Mouse (Mus musculus) liver, postnatal 0 days (tissue): ENCODE data around the gene Hoxd4. TPM values are rescaled to one million over a fixed set of nuclear protein-coding genes. Genes with fewer than 3 reads are reported as not detected.

Experiments
- ATAC-seq: fragments of 200-750 bp; cut with Nextera tagmentation; 2 replicates; pipeline ENCODE4 v1.8.0; 2017; ENCODE audit warnings: mild to moderate bottlenecking, moderate library complexity
- DNase-seq: peaks from one replicate; pipeline ENCODE4 v3.0.0-alpha.2; 2016
- H3K27ac ChIP-seq: fragments of 300-500 bp; sonication (generic); 2 replicates; pipeline ENCODE4 v1.5.1; 2014; ENCODE audit warnings: antibody characterized with exemption, moderate library complexity, mild to moderate bottlenecking, low read depth
- H3K27me3 ChIP-seq: fragments of 300-500 bp; sonication (generic); 2 replicates; pipeline ENCODE4 v1.6.1; 2014; ENCODE audit warnings: low read length, control low read depth, mixed read lengths; ENCODE audit not compliant: insufficient read depth
- H3K36me3 ChIP-seq: fragments of 300-500 bp; sonication (generic); replicated peaks from 2 replicates; pipeline ENCODE4 v1.6.1; 2014; ENCODE audit warnings: mild to moderate bottlenecking, control low read depth, low read length, moderate library complexity, mixed read lengths; ENCODE audit not compliant: insufficient read depth
- H3K4me1 ChIP-seq: fragments of 300-500 bp; sonication (generic); 2 replicates; pipeline ENCODE4 v1.6.1; 2014; ENCODE audit warnings: antibody characterized with exemption, mild to moderate bottlenecking, control low read depth; ENCODE audit not compliant: insufficient read depth
- H3K4me2 ChIP-seq: fragments of 300-500 bp; sonication (generic); 2 replicates; pipeline ENCODE4 v1.6.1; 2014; ENCODE audit warnings: low read depth, mild to moderate bottlenecking, low read length, moderate library complexity, mixed read lengths
- H3K4me3 ChIP-seq: fragments of 300-500 bp; sonication (generic); 2 replicates; pipeline ENCODE4 v1.5.1; 2014; ENCODE audit warnings: low read depth, low read length
- H3K9ac ChIP-seq: fragments of 300-500 bp; sonication (generic); replicated peaks from 2 replicates; pipeline ENCODE4 v1.6.1; 2014; ENCODE audit warnings: mild to moderate bottlenecking, moderate library complexity
- H3K9me3 ChIP-seq: fragments of 300-500 bp; sonication (generic); 2 replicates; pipeline ENCODE4 v1.6.1; 2016; ENCODE audit warnings: mild to moderate bottlenecking, control low read depth, low read length, mixed read lengths
- CTCF ChIP-seq: sonication (generic); IDR thresholded peaks from 2 replicates; pipeline ENCODE4 v1.5.1; 2016; ENCODE audit warnings: antibody characterized with exemption, low read depth
- EP300 ChIP-seq: IDR thresholded peaks from 2 replicates; pipeline ENCODE4 v1.6.1; 2016; ENCODE audit warnings: antibody characterized with exemption, low read depth, mild to moderate bottlenecking
- WGBS: fragments of 180-500 bp; shearing (Covaris S2); extraction: QIAGEN DNeasy Blood & Tissue Kit; methylation state at CpG from one replicate; pipeline ENCODE4 v1.1.7; 2014; ENCODE audit not compliant: insufficient replicate concordance; 5-methylcytosine and 5-hydroxymethylcytosine counted together
- polyA plus RNA-seq: library from polyadenylated mRNA; unstranded; fragments of >200 nt; fragmentation: Nextera tagmentation; extraction: Ambion mirVana; gene quantifications from 2 replicates; pipeline ENCODE4 v1.2.1, GENCODE M21; 2015

Gene Hoxd4
- polyA plus RNA-seq, 1 experiment from 2014 or later = not detected

- ATAC-seq (no peak), DNase-seq (no peak)
- 0 out of 2 replicates have a peak overlapping the region, but pooled peaks have one; percentile 17 for H3K4me3 ChIP-seq
- H3K9me3 ChIP-seq = no peaks in the 10 kb centered on the region
- 0 out of 2 replicates have a peak overlapping the region, but pooled peaks have one; percentile 3 for H3K4me2 ChIP-seq
- peaks cover 98% of the 10 kb centered on the region for H3K27me3 ChIP-seq
- no peak overlapping the region for H3K27ac ChIP-seq
- WGBS = 1% methylated on average over 47 of the region's 47 CpGs
- peaks cover 5% of the 10 kb centered on the region; the same call in 1 of the 2 replicates for H3K4me1 ChIP-seq
- no peaks in the 10 kb centered on the region for H3K36me3 ChIP-seq
- no peak overlapping the region for H3K9ac ChIP-seq
- TF ChIP-seq EP300 = no peak
- TF ChIP-seq CTCF = no peak
Measured at GRCm38 (mm10) chr2:74749337-74750121, 37.8 kb downstream of the Hoxd4 start.

DNA sequence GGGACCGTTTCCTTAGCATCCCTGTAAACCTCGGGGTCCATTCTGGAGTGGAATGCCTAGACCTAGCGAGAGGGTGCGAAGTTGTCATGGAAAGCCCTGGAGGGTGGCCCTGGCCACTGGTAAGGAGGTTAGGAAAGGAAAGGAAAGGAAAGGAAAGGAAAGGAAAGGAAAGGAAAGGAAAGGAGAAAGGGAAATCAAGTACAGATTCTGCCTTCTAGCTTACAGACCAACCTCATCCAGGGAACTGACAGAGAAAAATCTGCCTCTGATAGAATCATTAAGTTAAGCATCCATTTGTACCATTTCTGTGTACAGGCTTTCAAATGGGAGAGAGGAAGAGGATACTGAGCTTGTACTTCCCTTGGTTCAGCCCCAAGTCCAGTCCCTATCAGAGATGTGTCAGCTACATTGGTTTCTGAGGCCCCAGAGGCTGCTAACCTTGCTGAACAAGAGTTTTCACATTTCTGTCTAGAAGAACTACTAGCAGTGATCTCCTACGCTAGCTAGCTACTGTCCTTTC lies 39.1 kb downstream of the Hoxd4 start:
- H3K4me3 ChIP-seq = no peak overlapping the region
- no peaks in the 10 kb centered on the region for H3K9me3 ChIP-seq
- 28% methylated on average over 5 of the region's 5 CpGs for WGBS
- H3K4me1 ChIP-seq = peaks cover 5% of the 10 kb centered on the region; the same call in 1 of the 2 replicates
- ATAC-seq (no peak), DNase-seq (no peak)
- H3K27me3 ChIP-seq = peaks cover 99% of the 10 kb centered on the region
- TF ChIP-seq EP300 (no peak), CTCF (no peak)
- no peaks in the 10 kb centered on the region for H3K36me3 ChIP-seq
- no peak overlapping the region for H3K27ac ChIP-seq
- no peak overlapping the region for H3K9ac ChIP-seq
- H3K4me2 ChIP-seq = no peak overlapping the region

GRCm38 (mm10) chr2:74751861-74752260 lies 40.1 kb downstream of the Hoxd4 start:
- TF ChIP-seq CTCF = no peak
- no peak for TF ChIP-seq EP300
- 67% methylated on average over 1 of the region's 1 CpGs for WGBS
- Histone ChIP-seq H3K4me3 (no peak overlapping the region), H3K4me1 (peaks cover 5% of the 10 kb centered on the region; the same call in 1 of the 2 replicates), H3K27me3 (peaks cover 94% of the 10 kb centered on the region), H3K27ac (no peak overlapping the region), H3K9ac (no peak overlapping the region), H3K9me3 (no peaks in the 10 kb centered on the region), H3K36me3 (no peaks in the 10 kb centered on the region), H3K4me2 (no peak overlapping the region)
- ATAC-seq (no peak), DNase-seq (no peak)

- H3K27ac ChIP-seq = no peak overlapping the region
- DNase-seq = no peak
- 4% methylated on average over 45 of the region's 45 CpGs for WGBS
- peaks cover 91% of the 10 kb centered on the region for H3K27me3 ChIP-seq
- no peak for TF ChIP-seq EP300
- TF ChIP-seq CTCF = no peak
- H3K9ac ChIP-seq = no peak overlapping the region
- peaks cover 5% of the 10 kb centered on the region; the same call in 1 of the 2 replicates for H3K4me1 ChIP-seq
- no peaks in the 10 kb centered on the region for H3K36me3 ChIP-seq
- no peaks in the 10 kb centered on the region for H3K9me3 ChIP-seq
- H3K4me2 ChIP-seq = no peak overlapping the region
- no peak overlapping the region for H3K4me3 ChIP-seq
- ATAC-seq = no peak
Measured at GRCm38 (mm10) chr2:74752431-74753174, 40.9 kb downstream of the Hoxd4 start.

DNA sequence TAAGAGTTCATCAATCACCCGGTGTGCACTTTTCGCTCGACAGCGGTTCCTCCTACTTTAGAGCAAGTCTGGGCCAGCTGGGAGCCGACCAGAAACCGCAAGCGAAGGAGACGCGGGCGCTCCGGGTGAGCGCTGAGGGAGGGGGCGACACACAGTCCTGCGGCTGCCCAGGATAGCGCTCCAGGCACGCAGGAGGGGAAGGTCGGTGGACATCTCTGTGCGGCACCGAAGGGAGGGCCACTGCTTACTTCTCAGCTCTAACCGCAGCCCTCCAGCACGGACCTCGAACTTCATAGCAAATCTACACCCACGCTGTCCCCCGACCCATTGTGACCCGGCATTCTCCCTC lies 41.4 kb downstream of the Hoxd4 start:
- no peak for DNase-seq
- TF ChIP-seq CTCF (no peak), EP300 (no peak)
- H3K9ac ChIP-seq = no peak overlapping the region
- H3K36me3 ChIP-seq = no peaks in the 10 kb centered on the region
- H3K27ac ChIP-seq = no peak overlapping the region
- H3K9me3 ChIP-seq = no peaks in the 10 kb centered on the region
- 0% methylated on average over 23 of the region's 25 CpGs for WGBS
- ATAC-seq = no peak
- peaks cover 91% of the 10 kb centered on the region for H3K27me3 ChIP-seq
- H3K4me3 ChIP-seq = no peak overlapping the region
- H3K4me1 ChIP-seq = peaks cover 5% of the 10 kb centered on the region; the same call in 1 of the 2 replicates
- no peak overlapping the region for H3K4me2 ChIP-seq

DNA sequence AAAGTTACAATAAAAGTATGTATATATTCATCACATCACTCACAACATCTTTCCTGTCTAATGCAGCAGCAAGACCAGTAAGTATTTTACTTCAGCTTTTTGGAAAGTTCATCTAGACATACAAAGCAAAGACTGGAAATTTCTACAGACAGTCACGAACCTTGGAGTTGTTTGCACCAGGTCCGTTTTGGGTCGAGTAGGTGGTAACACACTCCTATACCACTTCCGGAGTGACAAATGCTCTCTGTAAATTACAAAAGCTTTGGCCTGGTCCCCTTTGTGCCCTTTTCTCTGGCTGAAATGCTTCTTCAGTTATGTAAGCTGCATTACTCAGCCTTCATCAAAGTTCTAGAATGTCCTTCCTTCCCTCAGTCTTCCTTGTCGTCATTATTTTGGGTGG lies 42.0 kb downstream of the Hoxd4 start:
- TF ChIP-seq EP300 (no peak), CTCF (no peak)
- 12% methylated on average over 5 of the region's 5 CpGs for WGBS
- H3K36me3 ChIP-seq = no peaks in the 10 kb centered on the region
- peaks cover 5% of the 10 kb centered on the region; the same call in 1 of the 2 replicates for H3K4me1 ChIP-seq
- no peaks in the 10 kb centered on the region for H3K9me3 ChIP-seq
- H3K4me3 ChIP-seq = no peak overlapping the region
- ATAC-seq = no peak
- no peak overlapping the region for H3K9ac ChIP-seq
- H3K27me3 ChIP-seq = peaks cover 91% of the 10 kb centered on the region
- DNase-seq = no peak
- no peak overlapping the region for H3K4me2 ChIP-seq
- no peak overlapping the region for H3K27ac ChIP-seq
